Mouse (Mus musculus): ENCODE data around the gene Ffar4.

GRCm38 (mm10) chr19:38056931-38057330, 39.9 kb upstream of the Ffar4 start:
- TF ChIP-seq POLR2A (IDR thresholded peaks at IDR 0.05; ENCODE audit: control insufficient read depth in 1 of 2, insufficient read depth in 1 of 2, low read depth in 1 of 2, low read length in 2 of 2, poor library complexity in 1 of 2) = no peak
- no peak for TF ChIP-seq GATA1 (IDR thresholded peaks at IDR 0.05; ENCODE audit: low read depth, low read length)
- TF ChIP-seq RAD21 (IDR thresholded peaks at IDR 0.05; ENCODE audit: low read depth, low read length) = no peak
- TF ChIP-seq MXI1 (IDR thresholded peaks at IDR 0.05; ENCODE audit: low read depth, low read length) = no peak
- no peak for TF ChIP-seq EP300 (IDR thresholded peaks at IDR 0.05; ENCODE audit: low read depth in 1 of 2, low read length in 2 of 2)
- TF ChIP-seq CTCF (IDR thresholded peaks at IDR 0.05 in 2 of 3, conservative IDR thresholded peaks at IDR 0.05 in 1 of 3; ENCODE audit: control insufficient read depth in 1 of 3, insufficient read depth in 1 of 3, low read depth in 2 of 3, low read length in 3 of 3, poor library complexity in 1 of 3, severe bottlenecking in 1 of 3) = no peak
